Mouse (Mus musculus): ENCODE measurements around the gene Tgtp2. TPM values are rescaled to one million over a fixed set of nuclear protein-coding genes. Genes with fewer than 3 reads are reported as not detected.
"Not testable (repeated sequence)": the region's sequence is repeated elsewhere in the genome, so short reads cannot be mapped to it uniquely, and the experiment has no call there.

The Tgtp2 gene
- total RNA-seq, 1 experiment from 2014 or later: 0.44 TPM

- peak; percentile 41 for DNase-seq
These were observed 20.9 kb upstream of the Tgtp2 start for GRCm38 (mm10) chr11:49084875-49085274.

GRCm38 (mm10) chr11:49084385-49084784 lies 20.4 kb upstream of the Tgtp2 start:
- no peak for DNase-seq

- DNase-seq: no peak
These were observed 19.8 kb upstream of the Tgtp2 start for GRCm38 (mm10) chr11:49083808-49084207.

- DNase-seq: no peak
These were observed 19.1 kb upstream of the Tgtp2 start for GRCm38 (mm10) chr11:49083146-49083545.

GRCm38 (mm10) chr11:49081886-49082285 lies 17.9 kb upstream of the Tgtp2 start:
- DNase-seq: no peak

GRCm38 (mm10) chr11:49081356-49081755 lies 17.4 kb upstream of the Tgtp2 start:
- no peak for DNase-seq

- DNase-seq: no peak
These were observed 16.6 kb upstream of the Tgtp2 start for GRCm38 (mm10) chr11:49080636-49081035.

- no peak for DNase-seq
These were observed 14.7 kb upstream of the Tgtp2 start for GRCm38 (mm10) chr11:49078719-49079118.

- DNase-seq: no peak
These were observed 13.0 kb upstream of the Tgtp2 start for GRCm38 (mm10) chr11:49077012-49077411.

GRCm38 (mm10) chr11:49076001-49076757 lies 12.2 kb upstream of the Tgtp2 start, which contains the start of gene Ifi47:
Ifi47 (plus strand) TSS chr11:49076587.
- DNase-seq: not testable (repeated sequence)

- DNase-seq: no peak
These were observed 4.4 kb upstream of the Tgtp2 start for GRCm38 (mm10) chr11:49068358-49068757.

GRCm38 (mm10) chr11:49061865-49062264 lies 2.1 kb downstream of the Tgtp2 start:
- not testable (repeated sequence) for DNase-seq

- not testable (repeated sequence) for DNase-seq
These were observed 3.9 kb downstream of the Tgtp2 start for GRCm38 (mm10) chr11:49060061-49060460.

- DNase-seq: not testable (repeated sequence)
These were observed 12.1 kb downstream of the Tgtp2 start for GRCm38 (mm10) chr11:49051894-49052293.

- DNase-seq: not testable (repeated sequence)
These were observed 12.7 kb downstream of the Tgtp2 start, which contains the start of gene 9930111J21Rik2 for GRCm38 (mm10) chr11:49051093-49051891. 9930111J21Rik2 (minus strand) TSS chr11:49051242.

- DNase-seq: not testable (repeated sequence)
These were observed 13.9 kb downstream of the Tgtp2 start for GRCm38 (mm10) chr11:49050064-49050463.

- not testable (repeated sequence) for DNase-seq
These were observed 51.9 kb downstream of the Tgtp2 start for GRCm38 (mm10) chr11:49012074-49012473.

Other genes starting within 250 kb of the Tgtp2 start
- 34.6 and 40.5 TPM in 2 replicates for gene Trim41, start 246.9 kb downstream of the Tgtp2 start, total RNA-seq (2021)
- 6.1 and 8.5 TPM in 2 replicates for gene Trim7, start 238.1 kb downstream of the Tgtp2 start, total RNA-seq (2021)
- 2.3 and 3.5 TPM in 2 replicates for gene Gm12184, start 237.6 kb downstream of the Tgtp2 start, total RNA-seq (2021)
- 15.2 and 19.0 TPM in 2 replicates for gene Irgm1, start 192.5 kb downstream of the Tgtp2 start, total RNA-seq (2021)
- gene Gm5431, start 162.0 kb downstream of the Tgtp2 start, total RNA-seq (2021): 0.96 and 1.8 TPM in 2 replicates
- gene Psme2b, start 118.0 kb downstream of the Tgtp2 start, total RNA-seq (2021): 4.8 and 5.9 TPM in 2 replicates
- not detected in 2 replicates for gene Olfr56, start 85.3 kb downstream of the Tgtp2 start, total RNA-seq (2021)
- 2.3 and 6.9 TPM in 2 replicates for gene 9930111J21Rik1, start 84.8 kb downstream of the Tgtp2 start, total RNA-seq (2021)
- gene Gm12185, start 72.0 kb downstream of the Tgtp2 start, total RNA-seq (2021): 2.7 and 3.4 TPM in 2 replicates
- gene Tgtp1, start 70.0 kb downstream of the Tgtp2 start, total RNA-seq (2021): 2.8 and 3.6 TPM in 2 replicates
- gene 9930111J21Rik2, start 13.0 kb downstream of the Tgtp2 start, total RNA-seq (2021): 3.4 and 9.1 TPM in 2 replicates
- 5.1 and 8.9 TPM in 2 replicates for gene Ifi47, start 12.4 kb upstream of the Tgtp2 start, total RNA-seq (2021)
- gene Olfr1396, start 50.7 kb upstream of the Tgtp2 start, total RNA-seq (2021): 0.53 and 0.67 TPM in 2 replicates
- not detected in 2 replicates for gene Olfr1395, start 78.1 kb upstream of the Tgtp2 start, total RNA-seq (2021)
- gene Olfr1394, start 90.2 kb upstream of the Tgtp2 start, total RNA-seq (2021): not detected in 2 replicates
- 32.0 and 38.6 TPM in 2 replicates for gene Btnl9, start 123.0 kb upstream of the Tgtp2 start, total RNA-seq (2021)
- gene Zfp62, start 139.1 kb upstream of the Tgtp2 start, total RNA-seq (2021): 33.2 and 36.9 TPM in 2 replicates
- 95.9 and 96.7 TPM in 2 replicates for gene Mgat1, start 180.0 kb upstream of the Tgtp2 start, total RNA-seq (2021)
- gene Olfr1393, start 214.1 kb upstream of the Tgtp2 start, total RNA-seq (2021): not detected in 2 replicates
- gene Olfr1392, start 221.1 kb upstream of the Tgtp2 start, total RNA-seq (2021): not detected in 2 replicates
- gene Olfr10, start 240.5 kb upstream of the Tgtp2 start, total RNA-seq (2021): not detected in 2 replicates